Mouse (Mus musculus): ENCODE measurements around the gene Ranbp17. TPM values are rescaled to one million over a fixed set of nuclear protein-coding genes. Genes with fewer than 3 reads are reported as not detected.

Gene Ranbp17
- polyA plus RNA-seq (2012) = 0.46 and 0.80 TPM in 2 replicates

DNA sequence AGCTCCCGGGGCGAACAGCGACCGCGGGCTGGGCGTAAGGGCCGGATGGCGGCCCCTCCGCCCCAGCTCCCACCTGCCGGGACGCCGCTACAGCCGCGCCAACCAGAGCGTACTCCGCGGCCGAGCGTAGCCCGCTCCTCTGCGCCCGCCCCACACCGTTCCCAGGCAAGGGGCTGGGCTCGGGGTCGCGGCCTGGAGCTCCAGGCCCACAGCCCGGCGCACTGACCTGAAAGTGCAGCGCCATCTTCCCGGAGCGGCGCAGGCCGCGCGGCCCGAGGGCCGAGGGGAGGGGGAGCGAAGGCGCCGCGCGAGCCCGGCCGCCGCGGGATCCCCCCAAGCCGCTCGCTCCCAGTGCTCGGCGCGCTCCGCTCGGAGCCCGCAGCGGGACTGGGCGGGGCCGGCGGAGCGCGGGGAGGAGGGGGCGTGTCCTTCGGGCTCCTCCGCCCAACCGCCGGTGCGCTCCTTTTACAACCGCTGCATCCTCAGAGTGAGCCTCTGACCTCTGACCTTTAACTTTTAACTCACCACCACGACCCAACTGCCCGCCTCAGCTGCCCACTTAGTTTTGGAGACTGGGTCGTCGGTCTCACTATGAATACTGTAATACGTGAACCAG, at the start of gene Ranbp17:
Gene Ranbp17, minus strand, starts transcription at position 371 of the 616 bp plus-strand sequence.
- no peak for TF ChIP-seq GATA1 (IDR thresholded peaks at IDR 0.05; ENCODE audit: low read length)

DNA sequence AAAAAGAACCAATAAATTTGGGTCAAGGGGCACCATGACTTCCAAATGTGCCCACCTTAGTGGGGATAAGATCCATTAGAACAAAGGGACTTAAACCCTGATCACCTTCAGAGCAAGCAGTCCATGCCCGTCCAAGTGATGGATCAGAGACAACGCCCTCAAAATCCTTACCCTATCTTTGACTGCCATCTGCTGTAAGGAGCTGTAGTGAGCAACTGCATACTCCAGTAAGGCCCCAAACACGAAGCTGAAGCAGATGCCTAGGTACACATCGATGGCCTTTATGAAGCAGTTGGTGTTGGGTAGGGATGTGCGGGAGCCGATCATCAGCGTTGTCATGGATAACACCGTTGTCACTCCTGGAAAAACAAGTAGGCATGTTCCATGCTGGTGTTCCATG, 40.6 kb upstream of the Ranbp17 start:
- TF ChIP-seq GATA1 (IDR thresholded peaks at IDR 0.05; ENCODE audit: low read length) = no peak

DNA sequence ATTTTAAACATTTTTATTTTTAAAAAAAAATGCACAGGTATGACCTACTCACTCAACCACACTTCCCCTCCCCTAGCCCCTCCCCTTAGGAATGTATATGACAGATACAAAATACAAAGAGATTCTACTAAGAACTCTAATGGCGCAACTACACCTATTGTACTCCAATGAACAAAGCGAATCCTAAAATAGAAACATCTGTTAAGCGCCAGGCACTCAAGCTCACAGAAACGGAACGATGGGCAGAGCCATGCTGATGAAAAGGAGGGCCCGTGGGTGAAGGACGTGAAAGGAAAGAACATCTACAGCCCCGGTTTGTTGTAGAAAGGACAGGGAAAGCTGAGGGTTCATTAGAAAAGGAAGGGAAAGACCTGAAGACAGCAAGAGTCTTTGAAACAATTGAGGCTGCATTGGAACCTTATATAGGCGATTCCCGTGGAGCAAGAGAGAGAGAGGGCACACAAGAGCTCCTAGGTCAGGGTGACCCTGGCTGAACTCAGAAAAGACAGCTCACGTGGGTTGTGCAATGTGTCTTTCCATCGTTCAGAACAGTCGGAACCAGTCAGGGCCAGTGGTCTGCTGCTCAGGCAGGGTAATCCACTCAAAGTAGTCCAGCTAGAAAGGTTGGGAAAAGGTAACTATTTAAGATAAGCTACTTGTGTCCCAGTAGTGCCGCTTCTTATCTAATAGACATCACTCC, 37.5 kb upstream of the Ranbp17 start:
- no peak for TF ChIP-seq GATA1 (IDR thresholded peaks at IDR 0.05; ENCODE audit: low read length)

DNA sequence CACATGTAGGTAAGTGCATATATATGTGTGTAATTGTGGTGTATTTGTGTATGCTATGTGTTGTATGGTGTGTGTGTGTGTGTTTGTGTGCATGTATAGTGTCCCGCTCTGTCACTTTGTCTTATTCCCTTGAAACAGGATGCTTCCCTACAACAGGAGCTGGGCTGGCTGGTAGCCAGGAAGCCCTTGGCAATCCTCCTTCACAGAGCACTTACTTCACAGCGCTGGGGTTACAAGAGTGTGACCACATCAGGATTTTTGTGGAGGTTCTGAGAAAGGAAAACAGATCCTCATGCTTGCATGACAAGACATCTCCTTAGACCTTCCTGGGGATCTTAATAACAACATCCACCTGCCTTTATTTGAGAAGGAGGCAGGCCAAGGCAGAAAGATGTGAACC, 33.8 kb upstream of the Ranbp17 start:
- no peak for TF ChIP-seq GATA1 (IDR thresholded peaks at IDR 0.05; ENCODE audit: low read length)

DNA sequence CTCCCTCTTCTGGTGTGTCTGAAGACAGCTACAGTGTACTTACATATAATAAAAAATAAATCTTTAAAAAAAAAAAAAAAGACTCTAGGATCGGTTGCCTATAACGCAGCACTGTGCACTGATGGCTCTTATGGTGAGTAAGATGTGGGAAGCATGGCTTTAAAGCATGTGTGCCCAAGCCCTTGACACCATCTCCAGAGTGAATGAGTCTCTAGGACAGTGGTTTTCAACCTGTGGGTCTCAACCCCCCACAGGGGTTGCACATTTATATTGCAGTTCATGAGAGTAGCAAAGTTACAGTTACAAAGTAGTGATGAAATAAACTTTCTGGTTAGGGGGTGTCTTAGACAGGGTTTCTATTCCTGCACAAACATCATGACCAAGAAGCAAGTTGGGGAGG, 31.4 kb upstream of the Ranbp17 start:
- TF ChIP-seq GATA1 (IDR thresholded peaks at IDR 0.05; ENCODE audit: low read length) = no peak

DNA sequence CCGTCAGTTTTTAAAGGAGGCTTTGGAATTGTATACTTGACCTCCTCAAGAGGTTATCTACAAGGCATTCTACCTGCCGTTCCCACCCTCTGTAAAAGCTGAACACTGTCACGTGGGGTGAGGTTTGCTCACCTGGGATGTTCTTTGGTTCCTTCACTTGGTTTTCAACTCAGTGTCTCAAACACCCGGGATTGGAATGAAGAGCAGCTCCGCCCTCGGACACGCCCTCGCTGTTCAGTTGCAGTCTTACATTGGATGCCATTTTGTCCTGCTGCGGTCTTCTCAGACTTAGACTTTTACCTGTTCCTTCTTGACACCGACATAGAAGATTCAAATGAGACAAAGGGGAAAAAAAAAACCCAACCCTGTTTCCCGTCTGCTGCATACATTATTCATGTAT, 30.6 kb upstream of the Ranbp17 start:
- no peak for TF ChIP-seq GATA1 (IDR thresholded peaks at IDR 0.05; ENCODE audit: low read length)

DNA sequence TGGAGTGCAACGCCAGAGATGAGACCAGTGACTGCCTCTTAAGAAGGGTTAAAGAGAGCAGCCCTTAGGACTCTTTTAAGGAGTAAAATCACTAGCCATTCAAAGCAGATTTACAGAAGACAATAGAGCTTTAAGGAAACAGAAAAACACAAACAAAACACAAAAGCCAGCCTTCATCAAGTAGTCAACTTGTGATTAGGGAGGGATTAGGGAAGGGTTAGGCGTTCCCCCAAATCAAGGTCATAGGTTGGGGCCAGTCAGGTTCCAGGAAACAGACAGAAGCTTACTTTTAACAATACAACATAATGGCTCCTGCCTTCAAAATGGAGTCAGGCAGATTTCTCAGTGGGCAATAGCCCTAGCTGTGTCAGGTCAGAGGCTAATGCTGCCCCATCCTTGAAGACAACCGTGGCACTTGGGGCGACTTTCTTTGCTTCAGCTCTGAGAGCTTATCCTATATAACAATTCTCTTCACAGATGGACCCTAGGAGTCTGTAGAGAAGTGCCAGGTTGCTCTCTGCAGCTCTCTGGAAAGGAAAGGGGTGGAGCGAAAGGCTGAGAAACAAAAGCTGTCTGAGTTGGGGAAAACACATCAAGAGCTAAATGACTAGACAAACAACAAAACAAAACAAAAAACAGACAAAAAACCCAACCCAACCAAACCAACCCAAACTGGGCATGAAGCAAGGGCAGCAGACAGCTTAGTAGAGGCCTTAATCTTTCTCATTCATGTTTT, 24.0 kb upstream of the Ranbp17 start:
- TF ChIP-seq GATA1 (IDR thresholded peaks at IDR 0.05; ENCODE audit: low read length) = no peak

DNA sequence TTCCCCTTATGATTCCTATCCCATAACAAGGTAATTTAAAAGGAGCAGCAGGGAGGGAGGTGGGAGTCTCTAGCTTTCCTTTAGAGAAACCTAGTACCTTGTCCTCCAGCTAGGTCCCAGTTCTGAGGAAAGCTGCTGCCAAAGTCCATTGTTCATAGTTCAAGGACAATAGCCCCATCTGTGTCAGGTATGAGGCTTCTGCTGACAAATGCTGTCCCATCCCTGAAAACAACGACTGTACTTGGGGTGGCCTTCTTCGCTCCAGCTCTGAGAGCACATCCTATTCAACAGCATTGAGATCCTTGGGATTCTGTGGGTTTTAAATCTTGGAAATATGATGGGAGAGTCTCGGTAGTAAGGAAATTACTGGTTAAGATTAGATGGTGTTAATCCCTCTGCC, 23.1 kb upstream of the Ranbp17 start:
- TF ChIP-seq GATA1 (IDR thresholded peaks at IDR 0.05; ENCODE audit: low read length) = no peak

DNA sequence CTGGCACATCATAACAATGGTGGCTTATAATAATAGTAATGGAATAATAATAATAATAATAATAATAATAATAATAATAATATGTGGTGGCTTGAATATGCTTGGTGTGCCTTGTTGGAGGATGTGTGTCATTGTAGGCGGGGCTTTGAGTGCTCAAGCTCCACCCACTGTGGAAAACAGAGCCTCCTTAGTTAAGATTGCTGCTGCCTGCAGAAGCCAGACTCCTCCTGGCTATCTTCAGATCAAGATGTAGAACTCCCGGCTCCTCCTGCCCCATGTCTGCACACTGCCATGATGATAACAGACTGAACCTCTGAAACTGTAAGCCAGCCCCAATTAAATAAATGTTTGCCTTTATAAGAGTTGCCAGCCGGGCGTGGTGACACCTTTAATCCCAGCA, 21.0 kb upstream of the Ranbp17 start:
- TF ChIP-seq GATA1 (IDR thresholded peaks at IDR 0.05; ENCODE audit: low read length) = no peak

DNA sequence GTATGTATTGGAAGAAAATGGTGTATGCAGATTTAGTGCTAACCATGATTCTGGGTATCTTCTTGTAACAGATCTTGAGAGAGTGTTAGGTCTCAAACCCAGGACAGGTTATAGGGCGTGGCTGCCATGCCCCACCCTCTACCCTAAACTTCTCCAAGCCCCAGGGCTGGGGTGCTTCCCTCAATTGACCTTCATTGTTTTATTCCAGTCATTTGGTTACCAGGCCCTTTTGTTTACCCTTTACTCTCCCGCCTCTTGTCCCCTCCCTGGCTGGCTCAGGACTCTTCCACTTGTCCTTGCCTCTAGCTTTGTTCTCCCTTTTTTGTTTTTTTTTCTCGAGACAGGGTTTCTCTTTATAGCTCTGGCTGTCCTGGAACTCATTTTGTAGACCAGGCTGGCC, 20.0 kb upstream of the Ranbp17 start:
- no peak for TF ChIP-seq GATA1 (IDR thresholded peaks at IDR 0.05; ENCODE audit: low read length)

DNA sequence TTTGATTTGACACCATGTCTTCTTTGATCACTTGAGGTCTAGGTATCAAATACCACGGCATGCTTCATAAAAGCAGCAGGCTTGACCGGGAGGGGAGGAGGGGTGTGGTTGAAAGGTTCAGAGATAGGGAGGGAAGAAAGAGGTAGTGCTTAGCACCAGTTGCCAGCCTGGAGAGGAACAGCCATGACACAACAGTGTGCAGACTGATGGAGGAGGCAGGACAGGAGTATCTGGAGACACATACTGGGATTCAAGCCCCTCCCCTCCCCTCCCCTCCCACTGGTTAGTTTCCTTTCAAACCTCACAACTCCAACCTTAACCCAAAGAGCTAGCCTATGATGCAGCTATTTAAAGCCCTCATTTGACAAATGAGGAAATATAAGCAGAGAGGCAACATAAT, 16.0 kb upstream of the Ranbp17 start:
- no peak for TF ChIP-seq GATA1 (IDR thresholded peaks at IDR 0.05; ENCODE audit: low read length)

DNA sequence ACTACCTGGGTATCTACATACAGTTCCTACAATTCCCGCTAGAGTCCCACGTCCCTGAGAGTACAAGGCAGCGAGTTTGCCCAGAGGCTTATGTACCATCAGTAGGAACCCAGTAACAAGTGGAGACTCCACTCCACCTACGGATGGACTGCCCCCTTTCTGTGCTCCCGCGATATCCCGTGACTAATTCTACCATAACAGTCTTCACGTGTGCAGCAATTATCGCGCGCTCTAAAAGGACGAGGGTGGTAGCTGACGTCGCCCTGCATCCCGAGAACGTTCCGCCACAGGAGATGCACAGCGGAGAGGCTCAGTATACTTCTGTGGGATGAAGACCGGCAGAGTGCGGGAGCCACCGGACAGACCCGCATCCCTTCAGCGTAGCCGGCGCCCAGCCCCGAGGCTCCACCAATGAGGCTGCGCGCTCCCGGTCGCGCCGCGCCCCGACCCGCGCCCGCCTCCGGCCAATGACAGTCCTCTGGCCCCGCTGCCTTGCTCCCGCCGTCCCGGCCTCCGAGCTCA, 631 bp downstream of the Ranbp17 start:
- TF ChIP-seq GATA1 (IDR thresholded peaks at IDR 0.05; ENCODE audit: low read length) = no peak

DNA sequence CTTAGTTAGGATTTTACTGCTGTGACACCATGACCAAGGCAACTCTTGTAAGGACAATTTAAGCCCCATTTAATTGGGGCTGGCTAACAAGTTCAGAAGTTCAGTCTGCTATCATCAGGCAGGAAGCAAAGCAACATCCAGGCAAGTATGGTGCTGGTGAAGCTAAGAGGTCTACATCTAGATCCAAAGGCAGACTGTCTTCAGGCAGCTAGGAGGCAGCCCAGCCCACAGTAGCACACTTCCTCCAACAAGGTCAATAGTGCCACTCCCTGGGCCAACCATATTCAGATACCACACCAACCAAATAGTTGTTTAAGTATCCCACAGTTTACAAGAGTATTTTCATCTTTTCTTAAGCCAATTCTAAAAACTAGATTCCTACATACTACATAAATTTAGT, 4.1 kb downstream of the Ranbp17 start:
- TF ChIP-seq GATA1 (IDR thresholded peaks at IDR 0.05; ENCODE audit: low read length) = no peak

DNA sequence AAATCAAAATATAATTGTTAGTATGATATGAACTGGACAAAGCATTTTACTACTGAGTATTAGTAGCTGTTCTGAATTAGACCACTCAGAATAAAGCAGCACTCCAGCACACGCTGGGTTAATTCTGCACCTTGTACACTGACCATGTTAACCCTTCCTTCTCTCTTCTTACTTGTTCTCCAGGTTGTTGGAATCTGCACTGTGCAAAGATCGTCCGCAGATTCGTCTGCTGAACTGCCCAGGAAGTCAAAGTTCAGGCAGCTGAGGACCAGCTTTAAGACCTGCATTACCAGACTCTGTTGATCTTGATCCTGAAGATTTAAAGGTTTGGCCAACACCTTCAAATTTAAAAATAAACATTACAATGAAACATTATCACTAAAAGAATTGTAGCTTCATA, 27.8 kb downstream of the Ranbp17 start:
- TF ChIP-seq GATA1 (IDR thresholded peaks at IDR 0.05; ENCODE audit: low read length) = no peak

DNA sequence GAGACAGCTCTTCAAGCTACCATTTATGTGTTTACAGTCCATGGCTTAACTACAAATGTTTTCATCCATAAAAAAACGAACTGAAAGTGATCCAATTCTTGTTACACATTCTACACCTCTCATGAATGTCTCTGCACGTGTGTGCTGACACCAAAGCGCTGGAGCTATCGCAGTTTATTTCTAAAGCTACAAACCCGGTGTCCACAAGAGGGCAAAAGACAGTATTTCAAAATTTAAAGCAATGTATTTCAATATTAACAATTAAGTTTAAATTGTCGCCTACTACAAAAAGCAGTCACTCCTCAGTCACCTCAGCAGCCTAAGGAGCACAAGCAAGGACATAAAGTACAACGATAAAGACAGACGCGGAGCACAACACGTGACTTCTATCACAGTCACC, 33.1 kb downstream of the Ranbp17 start:
- TF ChIP-seq GATA1 (IDR thresholded peaks at IDR 0.05; ENCODE audit: low read length) = no peak

DNA sequence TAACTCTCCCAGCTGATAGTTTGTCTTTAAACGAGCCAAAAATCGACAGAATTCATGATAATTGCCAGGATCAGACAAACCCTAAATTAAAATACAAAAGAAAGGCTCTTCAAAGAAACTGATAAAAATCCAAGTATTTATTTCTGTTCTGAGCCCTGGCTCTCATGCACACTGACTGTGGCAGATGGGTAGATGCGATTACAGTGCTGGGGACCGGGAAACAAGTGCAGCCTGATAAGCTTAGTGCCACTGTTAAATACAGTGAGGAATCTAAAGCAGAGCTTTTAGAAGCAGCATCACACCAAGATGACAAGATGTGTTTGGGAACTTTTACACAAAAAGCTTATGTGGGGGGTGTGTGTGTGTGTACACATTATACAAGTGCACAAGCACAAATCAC, 34.3 kb downstream of the Ranbp17 start:
- peak; percentile 25 for TF ChIP-seq GATA1 (IDR thresholded peaks at IDR 0.05; ENCODE audit: low read length)

Data from G1E-ER4 (cell line).